Mouse (Mus musculus) adrenal gland, adult (tissue): ENCODE data around the gene Ercc6l.
"Not testable (repeated sequence)": the region's sequence is repeated elsewhere in the genome, so short reads cannot be mapped to it uniquely, and the experiment has no call there.

ENCODE experiments used
- DNase-seq, 2 experiments: peaks; one replicate each; pipeline ENCODE4 v3.0.0; 2022 to 2023; ENCODE audit warnings: low spot score in 1 of 2; ENCODE audit not compliant: inconsistent age in 2 of 2

Ercc6l gene

GRCm38 (mm10) chrX:102115676-102116075, 41.2 kb downstream of the Ercc6l start:
- DNase-seq, result peak in 1 of 2 experiments; percentile 41

GRCm38 (mm10) chrX:102109349-102109748, 47.5 kb downstream of the Ercc6l start:
- DNase-seq, result not testable (repeated sequence)

GRCm38 (mm10) chrX:102103830-102104229, 53.1 kb downstream of the Ercc6l start:
- DNase-seq, result not testable (repeated sequence)

GRCm38 (mm10) chrX:102101886-102102285, 55.0 kb downstream of the Ercc6l start:
- no peak for DNase-seq

- no peak for DNase-seq
Observed at GRCm38 (mm10) chrX:102094381-102094904, 62.4 kb downstream of the Ercc6l start.
